Mouse (Mus musculus) T-cell, adult 2 months (primary cell): Measurements from ENCODE around the gene Gm10135.

Experiments
- DNase-seq: peaks from one replicate; pipeline ENCODE4 v3.0.0; 2022; ENCODE audit warnings: low spot score

Gene Gm10135

GRCm38 (mm10) chr5:72960096-72960495 lies 14.4 kb downstream of the Gm10135 start:
- no peak for DNase-seq

DNA sequence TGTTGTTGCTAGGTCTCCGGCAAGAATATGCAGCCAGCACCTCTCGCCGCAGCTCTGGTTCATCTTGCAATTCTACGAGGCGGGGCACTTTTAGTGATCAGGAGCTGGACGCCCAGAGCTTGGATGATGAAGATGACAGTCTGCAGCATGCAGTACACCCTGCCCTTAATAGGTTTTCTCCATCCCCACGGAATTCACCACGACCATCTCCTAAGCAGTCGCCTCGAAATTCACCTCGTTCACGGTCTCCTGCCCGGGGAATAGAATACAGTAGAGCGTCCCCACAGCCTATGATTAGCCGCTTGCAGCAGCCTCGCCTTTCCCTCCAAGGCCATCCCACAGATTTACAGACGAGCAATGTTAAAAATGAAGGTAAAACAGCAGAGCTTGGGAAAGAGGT lies 17.2 kb downstream of the Gm10135 start:
- DNase-seq, result no peak

- DNase-seq, result no peak
Measured at GRCm38 (mm10) chr5:72953996-72954604, 20.4 kb downstream of the Gm10135 start.

DNA sequence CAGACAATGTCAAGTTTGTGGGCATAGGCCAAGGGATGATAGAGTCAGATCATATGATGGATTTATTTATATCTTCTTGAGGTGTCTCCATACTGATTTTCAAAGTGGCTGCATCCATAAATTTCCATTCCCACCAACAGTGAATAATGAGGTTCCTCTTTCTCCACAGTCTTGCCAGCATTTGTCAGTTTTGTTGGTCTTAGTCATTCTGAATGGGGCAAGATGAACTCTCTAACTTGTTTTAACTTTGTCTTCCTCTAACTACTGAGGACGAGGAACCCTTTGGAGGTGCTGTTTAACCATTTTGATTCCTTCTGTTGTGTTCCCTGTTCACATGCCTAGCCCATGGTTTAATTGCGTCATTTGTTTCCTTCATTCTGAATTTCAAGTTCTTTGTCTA lies 24.2 kb downstream of the Gm10135 start:
- no peak for DNase-seq

GRCm38 (mm10) chr5:72948136-72948535 lies 26.4 kb downstream of the Gm10135 start:
- DNase-seq, result no peak

- peak; percentile 22 for DNase-seq
Measured at GRCm38 (mm10) chr5:72940906-72941432, 33.5 kb downstream of the Gm10135 start.

GRCm38 (mm10) chr5:72939311-72939710 lies 35.2 kb downstream of the Gm10135 start:
- no peak for DNase-seq

DNA sequence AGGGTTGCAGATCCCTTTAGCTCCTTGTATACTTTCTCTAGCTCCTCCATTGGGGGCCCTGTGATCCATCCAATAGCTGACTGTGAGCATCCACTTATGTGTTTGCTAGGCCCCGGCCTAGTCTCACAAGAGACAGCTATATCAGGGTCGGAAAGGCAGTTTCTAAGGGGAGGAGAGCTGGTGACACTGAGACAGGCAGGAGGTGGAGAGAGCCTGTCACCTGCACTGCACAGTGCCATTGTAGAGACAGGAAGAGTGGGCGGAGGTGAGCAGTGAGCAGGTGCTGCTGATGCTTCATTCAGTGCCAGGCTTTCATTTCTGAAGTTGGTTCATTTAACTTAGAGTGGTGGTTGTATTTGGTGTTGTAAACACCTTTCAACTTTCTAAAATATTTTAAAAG lies 36.1 kb downstream of the Gm10135 start:
- DNase-seq, result peak; percentile 56

- DNase-seq, result no peak
Measured at GRCm38 (mm10) chr5:72933026-72933675, 41.4 kb downstream of the Gm10135 start.

- no peak for DNase-seq
Measured at GRCm38 (mm10) chr5:72927074-72927473, 47.4 kb downstream of the Gm10135 start.

DNA sequence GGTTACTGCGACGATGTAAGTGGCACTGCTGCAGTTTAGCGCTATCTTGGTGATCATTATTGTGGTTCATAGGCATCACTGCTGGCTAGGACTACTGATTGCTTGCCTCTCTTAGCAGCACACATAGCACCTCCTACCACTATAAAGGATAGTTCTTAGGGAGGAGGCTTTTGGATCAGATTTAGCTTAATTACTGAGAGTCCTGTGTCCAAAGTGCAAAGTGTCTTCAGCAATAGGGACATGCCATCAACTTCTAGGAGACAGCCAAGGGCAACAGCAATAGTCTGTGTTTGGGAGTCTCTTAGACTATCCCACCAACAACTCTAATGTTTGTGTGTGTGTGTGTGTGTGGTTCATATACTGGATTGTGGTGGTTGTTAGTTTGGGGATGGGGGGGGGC lies 51.7 kb downstream of the Gm10135 start:
- no peak for DNase-seq

DNA sequence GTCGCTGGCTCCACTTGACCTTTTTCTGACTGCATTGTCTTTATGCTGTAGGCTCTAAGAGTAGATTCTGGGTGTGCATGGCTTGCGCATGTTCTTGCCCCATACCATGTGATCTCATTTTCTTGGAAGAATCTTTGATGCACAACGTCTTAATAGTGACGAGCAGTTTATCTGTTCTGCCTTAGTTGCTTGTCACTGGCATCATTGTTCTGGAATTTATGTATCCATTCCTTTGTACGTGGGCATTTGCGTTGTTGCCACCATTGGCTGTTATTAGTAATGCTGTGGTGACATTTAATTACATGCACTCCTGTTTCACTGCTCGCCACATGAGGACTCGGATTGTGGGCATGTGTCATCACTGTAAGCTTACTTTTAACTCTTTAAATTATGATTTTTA lies 53.3 kb downstream of the Gm10135 start:
- DNase-seq, result no peak

DNA sequence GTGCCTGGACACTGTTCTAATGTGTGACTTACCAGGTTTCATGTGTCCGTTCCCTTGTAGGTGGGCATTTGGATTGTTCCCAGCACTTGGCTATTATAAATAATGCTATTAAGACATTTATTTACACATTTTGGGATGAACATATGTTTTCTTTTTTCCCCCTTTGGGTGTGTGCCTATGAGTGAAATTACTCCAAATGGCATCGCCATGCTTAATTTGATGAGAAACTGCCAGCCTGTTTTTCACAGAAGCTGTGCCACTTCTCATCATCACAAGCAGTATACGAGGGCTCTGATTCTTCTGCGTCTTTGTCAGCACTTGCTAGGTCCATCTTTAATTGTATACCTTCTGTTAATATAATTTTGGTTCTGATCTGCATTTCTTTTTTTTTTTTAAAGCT lies 54.1 kb downstream of the Gm10135 start:
- no peak for DNase-seq

DNA sequence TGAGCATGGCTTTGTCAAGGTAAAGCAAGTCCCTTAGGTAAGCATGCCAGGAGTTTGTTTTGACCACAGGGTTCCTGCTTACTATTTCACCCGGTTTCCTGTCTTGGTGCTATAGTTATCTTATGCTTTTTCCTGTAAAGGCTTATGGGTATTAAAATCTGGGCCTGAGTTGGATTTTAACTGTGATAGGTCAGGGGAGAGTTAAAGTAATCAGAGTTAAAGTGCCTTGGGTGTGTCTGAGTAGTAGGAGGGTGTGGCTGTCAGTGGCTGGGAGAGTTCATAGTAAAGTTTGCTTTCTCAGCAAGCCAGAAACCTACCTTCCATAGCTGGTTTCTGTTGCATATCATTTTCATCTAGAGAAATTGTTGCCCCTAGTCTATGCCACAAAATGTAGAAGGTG lies 57.7 kb downstream of the Gm10135 start:
- peak; percentile 7 for DNase-seq

GRCm38 (mm10) chr5:72916048-72916447 lies 58.5 kb downstream of the Gm10135 start:
- no peak for DNase-seq
